8 mouse cellular contexts compared by ENCODE assay signal in the genomic region with DNA sequence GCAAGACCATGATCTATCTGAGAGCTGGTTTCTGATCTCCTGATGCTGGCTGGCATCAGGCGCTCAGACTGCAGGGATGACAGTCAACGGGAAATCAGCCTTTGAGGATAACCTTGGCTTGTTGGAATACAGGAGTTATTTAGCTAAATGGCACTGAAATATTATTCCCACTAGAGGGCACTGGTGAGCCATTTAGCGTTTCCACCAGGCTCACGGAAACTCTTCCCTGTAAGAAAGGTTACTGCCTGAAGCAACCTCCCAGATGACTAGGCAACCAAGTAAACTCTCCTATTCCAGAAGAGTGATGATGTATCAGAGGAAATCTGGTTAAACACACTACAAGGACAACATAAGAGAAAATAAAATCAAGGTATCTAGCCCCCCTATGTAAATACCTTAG. TPM values are rescaled to one million over a fixed set of nuclear protein-coding genes. Genes with fewer than 3 reads are reported as not detected.
DNase-seq lines count a peak whose midpoint lies in the region; ATAC-seq lines count a peak whose summit lies in the region.

No protein-coding gene starts in this region.

- peaks cover 20% of the 10 kb centered on the region for H3K4me1 ChIP-seq in embryonic facial prominence, embryonic 10.5 days
- H3K4me1 ChIP-seq in midbrain, embryonic 13.5 days (replicated peaks), result peaks cover 15% of the 10 kb centered on the region

- DNase-seq in ovary, adult 18-20 months (ENCODE audit: low spot score), result peak; percentile 59
- DNase-seq in ovary, postnatal 10 days (ENCODE audit: low spot score), result no peak
- peak; percentile 84 for DNase-seq in adrenal gland, postnatal 10 days
- peak; percentile 73 for DNase-seq in embryonic facial prominence, embryonic 10.5 days (ENCODE audit: low spot score)
- DNase-seq in left cerebral cortex, adult 18-20 months (ENCODE audit: low spot score in 2 of 2), result peak; percentile 65 to 78
- peak; percentile 75 for DNase-seq in telencephalon, adult 2 months (ENCODE audit: low read depth, low spot score)

- H3K4me2 ChIP-seq in midbrain, embryonic 13.5 days (replicated peaks), result no peak overlapping the region

- H3K9me3 ChIP-seq in embryonic facial prominence, embryonic 10.5 days, result 0 out of 2 replicates have a peak, but pooled peaks cover 3% of the 10 kb centered on the region
- H3K9me3 ChIP-seq in midbrain, embryonic 13.5 days, result no peaks in the 10 kb centered on the region

- peak; percentile 14 to 64; a peak in 2 of 4 replicates for ATAC-seq in hematopoietic stem cell, adult 5-6 weeks (replicated peaks in 1 of 2; ENCODE audit: insufficient read depth in 1 of 2, low FRiP score in 2 of 2, low TSS enrichment in 1 of 2, low read depth in 1 of 2, poor library complexity in 2 of 2, severe bottlenecking in 2 of 2)
- ATAC-seq in midbrain, embryonic 13.5 days, result peak; percentile 24; the same call in 1 of the 2 replicates

- WGBS in embryonic facial prominence, embryonic 10.5 days, result 5% methylated on average over 4 of the region's 4 CpGs
- WGBS in midbrain, embryonic 13.5 days, result 3% methylated on average over 4 of the region's 4 CpGs

- no peaks in the 10 kb centered on the region for H3K27me3 ChIP-seq in embryonic facial prominence, embryonic 10.5 days (replicated peaks; ENCODE audit: low read depth, poor library complexity, severe bottlenecking)
- no peaks in the 10 kb centered on the region for H3K27me3 ChIP-seq in midbrain, embryonic 13.5 days

- no peak overlapping the region for H3K9ac ChIP-seq in midbrain, embryonic 13.5 days (replicated peaks)

- no peak overlapping the region for H3K4me3 ChIP-seq in embryonic facial prominence, embryonic 10.5 days
- no peak overlapping the region for H3K4me3 ChIP-seq in midbrain, embryonic 13.5 days (replicated peaks)

- no peaks in the 10 kb centered on the region for H3K36me3 ChIP-seq in embryonic facial prominence, embryonic 10.5 days (replicated peaks)
- H3K36me3 ChIP-seq in midbrain, embryonic 13.5 days, result no peaks in the 10 kb centered on the region

- H3K27ac ChIP-seq in embryonic facial prominence, embryonic 10.5 days (replicated peaks), result no peak overlapping the region
- H3K27ac ChIP-seq in midbrain, embryonic 13.5 days, result no peak overlapping the region

RNA-seq across cellular contexts. Expression of a gene that starts 25.8 kb away (rescaled TPM):
- total RNA-seq in adrenal gland, postnatal 10 days (2021), result 100 to 1,000 TPM; 260 to 289 TPM
- polyA plus RNA-seq in embryonic facial prominence, embryonic 10.5 days (2016; fragmentation: Nextera tagmentation; extraction: Ambion mirVana), result 284 and 296 TPM in 2 replicates
- total RNA-seq in hematopoietic stem cell, adult 5-6 weeks (2017), result 413 and 530 TPM in 2 replicates
- 100 to 1,000 TPM; 137 to 141 TPM for total RNA-seq in left cerebral cortex, adult 18-20 months (2021)
- polyA plus RNA-seq in midbrain, embryonic 13.5 days (2015; fragmentation: Nextera tagmentation; extraction: Ambion mirVana), result 287 and 316 TPM in 2 replicates

RNA-seq across cellular contexts. Expression of a gene that starts 43.1 kb away (rescaled TPM):
- 10 to 100 TPM; 64.3 to 83.7 TPM for total RNA-seq in adrenal gland, postnatal 10 days (2021)
- 156 and 166 TPM in 2 replicates for polyA plus RNA-seq in embryonic facial prominence, embryonic 10.5 days (2016; fragmentation: Nextera tagmentation; extraction: Ambion mirVana)
- total RNA-seq in hematopoietic stem cell, adult 5-6 weeks (2017), result 92.1 and 122 TPM in 2 replicates
- total RNA-seq in left cerebral cortex, adult 18-20 months (2021), result 10 to 100 TPM; 92.3 to 98.4 TPM
- polyA plus RNA-seq in midbrain, embryonic 13.5 days (2015; fragmentation: Nextera tagmentation; extraction: Ambion mirVana), result 180 and 182 TPM in 2 replicates
